Mouse (Mus musculus): Measurements from ENCODE around the gene Sdad1.

The Sdad1 gene

GRCm38 (mm10) chr5:92239333-92240232 is 70.7 kb downstream of the Sdad1 start:
- peak; percentile 90 for DNase-seq

- DNase-seq, result no peak
Observed at GRCm38 (mm10) chr5:92234939-92235557, 75.2 kb downstream of the Sdad1 start.
